8 mouse cellular contexts compared by ENCODE assay signal in the genomic region with DNA sequence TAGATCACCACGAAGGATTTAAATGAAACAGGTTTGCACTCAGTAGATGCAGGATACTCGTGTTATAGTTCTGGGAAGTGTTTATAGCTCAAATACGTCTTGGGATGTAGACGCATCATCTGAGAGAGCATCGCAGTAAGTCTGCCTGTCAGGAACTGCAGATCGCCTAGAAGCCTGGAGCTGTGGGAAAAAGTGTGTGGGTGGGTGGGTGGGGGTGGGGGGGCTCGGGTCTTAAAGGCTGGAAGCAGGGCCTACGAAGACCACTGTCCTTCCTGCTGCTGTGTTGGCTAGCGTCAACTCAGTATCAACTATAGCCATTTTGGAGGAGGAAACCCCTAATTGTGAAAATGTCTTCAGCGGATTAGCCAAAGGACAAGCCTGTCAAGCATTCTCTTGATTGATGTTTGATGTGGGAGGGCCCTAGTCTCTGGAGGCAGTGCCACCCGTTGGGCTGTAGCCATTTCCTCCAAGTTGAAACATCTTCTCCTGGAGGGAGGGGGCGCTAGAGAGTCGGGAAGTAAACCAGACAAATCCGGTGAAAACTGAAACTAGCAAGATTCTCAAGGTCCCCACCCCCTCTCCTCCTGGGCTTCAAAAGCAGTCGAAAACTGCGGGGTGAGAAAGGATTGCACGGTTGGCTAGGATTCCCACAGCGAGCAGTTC. TPM values are rescaled to one million over a fixed set of nuclear protein-coding genes. Genes with fewer than 3 reads are reported as not detected.
DNase-seq lines count a peak whose midpoint lies in the region; ATAC-seq and TF ChIP-seq lines count a peak whose summit lies in the region.

A gene (plus strand): TSS at position 585 of the 663 bp plus-strand sequence.

- WGBS in embryonic facial prominence, embryonic 10.5 days, result 27% methylated on average over 18 of the region's 18 CpGs
- WGBS in intestine, postnatal 0 days, result 26% methylated on average over 18 of the region's 18 CpGs
- 32% methylated on average over 18 of the region's 18 CpGs for WGBS in midbrain, embryonic 10.5 days

- TF ChIP-seq CTCF in intestine, postnatal 0 days (IDR thresholded peaks at IDR 0.05; ENCODE audit: low read depth), result peak; percentile 87

- peaks cover 9% of the 10 kb centered on the region for H3K4me1 ChIP-seq in embryonic facial prominence, embryonic 10.5 days
- no peaks in the 10 kb centered on the region for H3K4me1 ChIP-seq in intestine, postnatal 0 days (replicated peaks; ENCODE audit: control insufficient read depth, insufficient read depth, low read length)
- H3K4me1 ChIP-seq in midbrain, embryonic 10.5 days, result peaks cover 9% of the 10 kb centered on the region

- DNase-seq in adrenal gland, postnatal 25 days, result peak; percentile 86
- DNase-seq in embryonic facial prominence, embryonic 10.5 days (ENCODE audit: low spot score), result peak; percentile 79
- peak; percentile 84 to 89 for DNase-seq in left cerebral cortex, postnatal 36 days (ENCODE audit: low spot score in 2 of 2)
- DNase-seq in midbrain, embryonic 10.5 days (ENCODE audit: low spot score), result peak; percentile 74
- DNase-seq in right cerebral cortex, postnatal 4 days, result peak; percentile 78
- peak; percentile 67 for DNase-seq in yolk sac, embryonic 10.5 days (ENCODE audit: low spot score)

- ATAC-seq in granulocyte monocyte progenitor cell, adult 5-6 weeks (replicated peaks; ENCODE audit: poor library complexity, severe bottlenecking), result peak; percentile 100
- peak; percentile 94 for ATAC-seq in intestine, postnatal 0 days

- no peaks in the 10 kb centered on the region for H3K36me3 ChIP-seq in embryonic facial prominence, embryonic 10.5 days (replicated peaks)
- no peaks in the 10 kb centered on the region for H3K36me3 ChIP-seq in intestine, postnatal 0 days (ENCODE audit: control insufficient read depth, insufficient read depth)
- H3K36me3 ChIP-seq in midbrain, embryonic 10.5 days, result no peaks in the 10 kb centered on the region

- H3K27me3 ChIP-seq in embryonic facial prominence, embryonic 10.5 days (replicated peaks; ENCODE audit: low read depth, poor library complexity, severe bottlenecking), result no peaks in the 10 kb centered on the region
- no peaks in the 10 kb centered on the region for H3K27me3 ChIP-seq in intestine, postnatal 0 days (replicated peaks; ENCODE audit: control insufficient read depth, insufficient read depth, low read length)
- H3K27me3 ChIP-seq in midbrain, embryonic 10.5 days (ENCODE audit: low read depth, poor library complexity, severe bottlenecking), result no peaks in the 10 kb centered on the region

- peak within 1 kb of the TSS; percentile 53 for H3K9ac ChIP-seq in intestine, postnatal 0 days (ENCODE audit: low read depth, low read length)

- H3K4me2 ChIP-seq in intestine, postnatal 0 days (replicated peaks; ENCODE audit: low read depth), result peak within 1 kb of the TSS; percentile 65

- intact Hi-C loops in left cerebral cortex, postnatal 36 days (cut with DNase I), result no loop called here

- H3K9me3 ChIP-seq in embryonic facial prominence, embryonic 10.5 days, result no peaks in the 10 kb centered on the region
- no peaks in the 10 kb centered on the region for H3K9me3 ChIP-seq in intestine, postnatal 0 days (ENCODE audit: control insufficient read depth)
- no peaks in the 10 kb centered on the region for H3K9me3 ChIP-seq in midbrain, embryonic 10.5 days (replicated peaks)

- peak within 1 kb of the TSS; percentile 84 for H3K27ac ChIP-seq in embryonic facial prominence, embryonic 10.5 days (replicated peaks)
- no peak within 1 kb of the TSS; the same call in 1 of the 2 replicates for H3K27ac ChIP-seq in intestine, postnatal 0 days (ENCODE audit: low read depth, low read length)
- peak within 1 kb of the TSS; percentile 84 for H3K27ac ChIP-seq in midbrain, embryonic 10.5 days (replicated peaks)

- H3K4me3 ChIP-seq in embryonic facial prominence, embryonic 10.5 days, result peak within 1 kb of the TSS; percentile 42
- H3K4me3 ChIP-seq in intestine, postnatal 0 days (ENCODE audit: low read depth, low read length), result peak within 1 kb of the TSS; percentile 41
- H3K4me3 ChIP-seq in midbrain, embryonic 10.5 days, result peak within 1 kb of the TSS; percentile 36

RNA-seq across cellular contexts. Expression of the gene that starts here (rescaled TPM):
- 10.2 and 10.5 TPM in 2 replicates for total RNA-seq in adrenal gland, postnatal 25 days (2021)
- 7.5 and 8.6 TPM in 2 replicates for polyA plus RNA-seq in embryonic facial prominence, embryonic 10.5 days (2016; fragmentation: Nextera tagmentation; extraction: Ambion mirVana)
- total RNA-seq in granulocyte monocyte progenitor cell, adult 5-6 weeks (2014; fragmentation: Nextera tagmentation), result 6.0 and 8.0 TPM in 2 replicates
- total RNA-seq in granulocyte monocyte progenitor cell, adult 5-6 weeks (2017), result 11.2 and 13.6 TPM in 2 replicates
- polyA plus RNA-seq in intestine, postnatal 0 days (2015; fragmentation: Nextera tagmentation; extraction: Ambion mirVana), result 2.4 TPM in 2 replicates
- 10 to 100 TPM; 13.8 to 14.9 TPM for total RNA-seq in left cerebral cortex, postnatal 36 days (2021)
- 7.1 and 7.4 TPM in 2 replicates for polyA plus RNA-seq in midbrain, embryonic 10.5 days (2016; fragmentation: Nextera tagmentation; extraction: Ambion mirVana)
